In genomic region chr19:10689470-10690166, GRCm38 (mm10) we compare ENCODE assay signal across 8 mouse cellular contexts. TPM values are rescaled to one million over a fixed set of nuclear protein-coding genes. Genes with fewer than 3 reads are reported as not detected.
A peak's percentile ranks its signal among the peaks of the same experiment; 100 is the strongest.
DNase-seq lines count a peak whose midpoint lies in the region; ATAC-seq and TF ChIP-seq lines count a peak whose summit lies in the region.

No protein-coding gene starts in this region.

- WGBS in heart, embryonic 10.5 days: 64% methylated on average over 5 of the region's 5 CpGs
- 62% methylated on average over 5 of the region's 5 CpGs for WGBS in liver, embryonic 11.5 days
- WGBS in small intestine, adult 2 months: 22% methylated on average over 5 of the region's 5 CpGs

- peak overlapping the region; percentile 95 for H3K9ac ChIP-seq in MEL (ENCODE audit: control insufficient read depth, low read depth, low read length, poor library complexity, severe bottlenecking)
- H3K9ac ChIP-seq in liver, embryonic 11.5 days (ENCODE audit: low read depth, low read length): peak overlapping the region; percentile 89

- peak overlapping the region; percentile 26 for H3K27ac ChIP-seq in MEL (ENCODE audit: control insufficient read depth, low read depth, low read length)
- peak overlapping the region; percentile 96 for H3K27ac ChIP-seq in heart, embryonic 10.5 days
- H3K27ac ChIP-seq in liver, embryonic 11.5 days (ENCODE audit: low read depth, low read length): peak overlapping the region; percentile 95
- peak overlapping the region; percentile 94 for H3K27ac ChIP-seq in small intestine, adult 2 months (ENCODE audit: insufficient read depth, low read depth, low read length)

- TF ChIP-seq EP300 in MEL (IDR thresholded peaks at IDR 0.05; ENCODE audit: low read depth in 1 of 2, low read length in 2 of 2): no peak

- TF ChIP-seq POLR2A in MEL (IDR thresholded peaks at IDR 0.05; ENCODE audit: control insufficient read depth in 1 of 2, insufficient read depth in 1 of 2, low read depth in 1 of 2, low read length in 2 of 2, poor library complexity in 1 of 2): no peak
- TF ChIP-seq POLR2A in small intestine, adult 2 months (IDR thresholded peaks at IDR 0.05; ENCODE audit: low read depth, low read length): no peak

- H3K4me2 ChIP-seq in liver, embryonic 11.5 days: peak overlapping the region; percentile 86

- ATAC-seq in liver, embryonic 11.5 days (replicated peaks; ENCODE audit: low FRiP score): no peak

- TF ChIP-seq RAD21 in MEL (IDR thresholded peaks at IDR 0.05; ENCODE audit: low read depth, low read length): no peak

- intact Hi-C loops in gastrocnemius, postnatal 14 days (cut with DNase I; ENCODE audit: low total_unique reads): no loop called here

- H3K4me1 ChIP-seq in MEL (ENCODE audit: control insufficient read depth in 1 of 2, insufficient read depth in 2 of 2, low read length in 2 of 2): peaks cover 5 to 26% of the 10 kb centered on the region in 2 experiments
- peaks cover 35% of the 10 kb centered on the region for H3K4me1 ChIP-seq in heart, embryonic 10.5 days
- H3K4me1 ChIP-seq in liver, embryonic 11.5 days (replicated peaks; ENCODE audit: control insufficient read depth, insufficient read depth, low read length): peaks cover 49% of the 10 kb centered on the region
- H3K4me1 ChIP-seq in small intestine, adult 2 months (ENCODE audit: control insufficient read depth, insufficient read depth, insufficient read length, low read length): peaks cover 20% of the 10 kb centered on the region; the same call in 1 of the 2 replicates

- H3K27me3 ChIP-seq in MEL (ENCODE audit: control insufficient read depth in 1 of 2, insufficient read depth in 2 of 2, low read length in 2 of 2): peaks cover 0 to 3% of the 10 kb centered on the region in 2 experiments; a peak in 1 of 4 replicates
- no peaks in the 10 kb centered on the region for H3K27me3 ChIP-seq in heart, embryonic 10.5 days (ENCODE audit: insufficient read depth, poor library complexity, severe bottlenecking)
- no peaks in the 10 kb centered on the region for H3K27me3 ChIP-seq in liver, embryonic 11.5 days (replicated peaks; ENCODE audit: control insufficient read depth, insufficient read depth, low read length)
- H3K27me3 ChIP-seq in small intestine, adult 2 months (ENCODE audit: control insufficient read depth, insufficient read depth, low read length): no peaks in the 10 kb centered on the region

- peak overlapping the region; percentile 82 to 98 for H3K4me3 ChIP-seq in MEL (ENCODE audit: control insufficient read depth in 1 of 2, insufficient read depth in 1 of 2, low read depth in 2 of 2, low read length in 2 of 2)
- peak overlapping the region; percentile 81 for H3K4me3 ChIP-seq in heart, embryonic 10.5 days
- peak overlapping the region; percentile 81 for H3K4me3 ChIP-seq in liver, embryonic 11.5 days (ENCODE audit: low read depth, low read length)
- peak overlapping the region; percentile 77 for H3K4me3 ChIP-seq in small intestine, adult 2 months (ENCODE audit: low read depth, low read length)

- TF ChIP-seq CTCF in MEL (IDR thresholded peaks at IDR 0.05 in 2 of 3, conservative IDR thresholded peaks at IDR 0.05 in 1 of 3; ENCODE audit: control insufficient read depth in 1 of 3, insufficient read depth in 1 of 3, low read depth in 2 of 3, low read length in 3 of 3, poor library complexity in 1 of 3, severe bottlenecking in 1 of 3): no peak
- no peak for TF ChIP-seq CTCF in small intestine, adult 2 months (IDR thresholded peaks at IDR 0.05; ENCODE audit: extremely low read depth, insufficient read length, insufficient replicate concordance, low read depth, low read length)

- peaks cover 20% of the 10 kb centered on the region for H3K79me2 ChIP-seq in MEL (ENCODE audit: control insufficient read depth, insufficient read depth, low read length, poor library complexity)

- no peaks in the 10 kb centered on the region for H3K9me3 ChIP-seq in MEL (replicated peaks; ENCODE audit: insufficient read depth, low read length)
- no peaks in the 10 kb centered on the region for H3K9me3 ChIP-seq in heart, embryonic 10.5 days
- H3K9me3 ChIP-seq in liver, embryonic 11.5 days (ENCODE audit: control insufficient read depth, low read length): no peaks in the 10 kb centered on the region

- peak; percentile 37 for DNase-seq in cerebellum, adult 9-11 months
- DNase-seq in cerebellum, adult 18-20 months: no peak
- DNase-seq in MEL (ENCODE audit: low read depth, low spot score): peak; percentile 28
- no peak for DNase-seq in heart, embryonic 10.5 days (ENCODE audit: low spot score)
- DNase-seq in liver, embryonic 11.5 days (ENCODE audit: low spot score): no peak
- no peak for DNase-seq in urinary bladder, adult 2 months (ENCODE audit: low spot score)
- DNase-seq in gastrocnemius, postnatal 14 days: no peak

- H3K36me3 ChIP-seq in MEL (ENCODE audit: control insufficient read depth in 1 of 2, insufficient read depth in 2 of 2, low read length in 2 of 2): peaks cover 0 to 20% of the 10 kb centered on the region in 2 experiments; a peak in 2 of 4 replicates
- H3K36me3 ChIP-seq in heart, embryonic 10.5 days: no peaks in the 10 kb centered on the region
- no peaks in the 10 kb centered on the region for H3K36me3 ChIP-seq in liver, embryonic 11.5 days (ENCODE audit: control insufficient read depth, insufficient read depth, low read length)
- no peaks in the 10 kb centered on the region for H3K36me3 ChIP-seq in small intestine, adult 2 months (ENCODE audit: control insufficient read depth, insufficient read depth, low read length)

TF ChIP-seq in MEL, 35 proteins besides CTCF, POLR2A, EP300 and RAD21:
- TF ChIP-seq MAFK (IDR thresholded peaks at IDR 0.05; ENCODE audit: borderline replicate concordance, low read depth, low read length): no peak
- 0 out of 2 replicates have a peak, but pooled peaks have one; percentile 5 for TF ChIP-seq TBP (IDR thresholded peaks at IDR 0.05; ENCODE audit: low read depth, low read length)

RNA-seq across cellular contexts. Expression of gene Vps37c, which starts 1.1 kb away (rescaled TPM):
- total RNA-seq in MEL (2012; rRNA removed): 6.5 and 8.1 TPM in 2 replicates
- polyA plus RNA-seq in MEL (2012; ENCODE audit: insufficient read depth in 1 of 2, insufficient read length in 2 of 2, low read depth in 1 of 2, low replicate concordance in 2 of 2, missing spikeins in 1 of 2): 10 to 100 TPM in 1 of 2 experiments, not detected in 1; 11.9 TPM
- 26.5 and 26.7 TPM in 2 replicates for polyA plus RNA-seq in heart, embryonic 10.5 days (2016; fragmentation: Nextera tagmentation; extraction: Ambion mirVana)
- 23.2 TPM in 2 replicates for polyA plus RNA-seq in liver, embryonic 11.5 days (2014; fragmentation: Nextera tagmentation; extraction: Ambion mirVana)
- 20.2 and 37.6 TPM in 2 replicates for polyA plus RNA-seq in small intestine, adult 2 months (2012; rRNA removed)
- 14.5 and 17.5 TPM in 2 replicates for polyA plus RNA-seq in urinary bladder, adult 2 months (2012; rRNA removed)
- total RNA-seq in gastrocnemius, postnatal 14 days (2021): 10 to 100 TPM; 15.2 to 22.0 TPM

RNA-seq across cellular contexts. Expression of gene Pga5, which starts 11.7 kb away (rescaled TPM):
- total RNA-seq in MEL (2012; rRNA removed): not detected in 2 replicates
- polyA plus RNA-seq in MEL (2012; ENCODE audit: insufficient read depth in 1 of 2, insufficient read length in 2 of 2, low read depth in 1 of 2, low replicate concordance in 2 of 2, missing spikeins in 1 of 2): not detected
- not detected in 2 replicates for polyA plus RNA-seq in heart, embryonic 10.5 days (2016; fragmentation: Nextera tagmentation; extraction: Ambion mirVana)
- not detected in 2 replicates for polyA plus RNA-seq in liver, embryonic 11.5 days (2014; fragmentation: Nextera tagmentation; extraction: Ambion mirVana)
- polyA plus RNA-seq in small intestine, adult 2 months (2012; rRNA removed): 1.1 TPM in 1 of 2 replicates, not detected in the other
- polyA plus RNA-seq in urinary bladder, adult 2 months (2012; rRNA removed): 0.08 TPM in 1 of 2 replicates, not detected in the other
- not detected for total RNA-seq in gastrocnemius, postnatal 14 days (2021)

RNA-seq across cellular contexts. Expression of gene Cd5, which starts 49.2 kb away (rescaled TPM):
- not detected in 2 replicates for total RNA-seq in MEL (2012; rRNA removed)
- polyA plus RNA-seq in MEL (2012; ENCODE audit: insufficient read depth in 1 of 2, insufficient read length in 2 of 2, low read depth in 1 of 2, low replicate concordance in 2 of 2, missing spikeins in 1 of 2): not detected
- polyA plus RNA-seq in heart, embryonic 10.5 days (2016; fragmentation: Nextera tagmentation; extraction: Ambion mirVana): 0.18 and 0.28 TPM in 2 replicates
- 0.05 TPM in 1 of 2 replicates, not detected in the other for polyA plus RNA-seq in liver, embryonic 11.5 days (2014; fragmentation: Nextera tagmentation; extraction: Ambion mirVana)
- polyA plus RNA-seq in small intestine, adult 2 months (2012; rRNA removed): 2.2 and 2.6 TPM in 2 replicates
- polyA plus RNA-seq in urinary bladder, adult 2 months (2012; rRNA removed): 0.50 and 0.65 TPM in 2 replicates
- total RNA-seq in gastrocnemius, postnatal 14 days (2021): not detected

RNA-seq across cellular contexts. Expression of gene Vwce, which starts 55.6 kb away (rescaled TPM):
- total RNA-seq in MEL (2012; rRNA removed): 0.04 and 0.23 TPM in 2 replicates
- polyA plus RNA-seq in MEL (2012; ENCODE audit: insufficient read depth in 1 of 2, insufficient read length in 2 of 2, low read depth in 1 of 2, low replicate concordance in 2 of 2, missing spikeins in 1 of 2): 100 to 1,000 TPM in 1 of 2 experiments, 1 to 10 TPM in 1; 1.8 to 666 TPM
- 0.81 and 3.0 TPM in 2 replicates for polyA plus RNA-seq in heart, embryonic 10.5 days (2016; fragmentation: Nextera tagmentation; extraction: Ambion mirVana)
- 7.8 and 10.4 TPM in 2 replicates for polyA plus RNA-seq in liver, embryonic 11.5 days (2014; fragmentation: Nextera tagmentation; extraction: Ambion mirVana)
- polyA plus RNA-seq in small intestine, adult 2 months (2012; rRNA removed): 5.5 and 11.3 TPM in 2 replicates
- polyA plus RNA-seq in urinary bladder, adult 2 months (2012; rRNA removed): 0.07 and 0.12 TPM in 2 replicates
- under 1 TPM; 0.04 to 0.10 TPM for total RNA-seq in gastrocnemius, postnatal 14 days (2021)

Comparison
In these comparisons a context has a peak if more than half of its experiments do, and no peak if none do; other contexts are left out.
1. DNase-seq: peak in cerebellum, adult 9-11 months (single experiment) and MEL (single experiment); none in cerebellum, adult 18-20 months (0 of 2), heart, embryonic 10.5 days (single experiment), liver, embryonic 11.5 days (single experiment), urinary bladder, adult 2 months (single experiment) and gastrocnemius, postnatal 14 days (single experiment).
2. H3K27ac ChIP-seq: peak in every context shown above with its lines; median percentile 96 in heart, embryonic 10.5 days; 95 in liver, embryonic 11.5 days; 94 in small intestine, adult 2 months; 26 in MEL.
3. Peak in every context shown above with its lines, with median percentiles within 50 percentile points of each other: H3K4me3 ChIP-seq.